Mouse (Mus musculus) intestine, embryonic 16.5 days (tissue): ENCODE measurements around the gene Smco2. TPM values are rescaled to one million over a fixed set of nuclear protein-coding genes. Genes with fewer than 3 reads are reported as not detected.
"Not testable (repeated sequence)": the region's sequence is repeated elsewhere in the genome, so short reads cannot be mapped to it uniquely, and the experiment has no call there.

Experiments
- ATAC-seq: fragments of 200-750 bp; cut with Nextera tagmentation; 2 replicates; pipeline ENCODE4 v1.8.0; 2017; ENCODE audit warnings: moderate TSS enrichment, moderate library complexity
- H3K27ac ChIP-seq: fragments of 300-500 bp; sonication (generic); 2 replicates; pipeline ENCODE4 v1.5.1; 2014; ENCODE audit warnings: mild to moderate bottlenecking, low read length
- H3K27me3 ChIP-seq: fragments of 300-500 bp; sonication (generic); replicated peaks from 2 replicates; pipeline ENCODE4 v1.6.1; 2014; ENCODE audit warnings: low read length, control low read depth, mixed read lengths; ENCODE audit not compliant: control insufficient read depth, insufficient read depth
- H3K36me3 ChIP-seq: fragments of 300-500 bp; sonication (generic); 2 replicates; pipeline ENCODE4 v1.6.1; 2014; ENCODE audit warnings: low read length, control low read depth; ENCODE audit not compliant: control insufficient read depth, insufficient read depth
- H3K4me1 ChIP-seq: fragments of 300-500 bp; sonication (generic); 2 replicates; pipeline ENCODE4 v1.6.1; 2014; ENCODE audit warnings: low read length, control low read depth, mixed read lengths; ENCODE audit not compliant: control insufficient read depth, insufficient read depth
- H3K4me2 ChIP-seq: fragments of 300-500 bp; sonication (generic); 2 replicates; pipeline ENCODE4 v1.6.1; 2014; ENCODE audit warnings: low read depth, low read length, control low read depth
- H3K4me3 ChIP-seq: fragments of 300-500 bp; sonication (generic); 2 replicates; pipeline ENCODE4 v1.5.1; 2014; ENCODE audit warnings: mild to moderate bottlenecking, low read length
- H3K9ac ChIP-seq: fragments of 300-500 bp; sonication (generic); 2 replicates; pipeline ENCODE4 v1.6.1; 2014; ENCODE audit warnings: low read depth, low read length
- H3K9me3 ChIP-seq: fragments of 300-500 bp; sonication (generic); 2 replicates; pipeline ENCODE4 v1.6.1; 2016; ENCODE audit warnings: low read length, control low read depth; ENCODE audit not compliant: control insufficient read depth
- WGBS: fragments of 180-500 bp; shearing (Covaris S2); extraction: QIAGEN DNeasy Blood & Tissue Kit; methylation state at CpG from one replicate; pipeline ENCODE4 v1.1.7; 2014; 5-methylcytosine and 5-hydroxymethylcytosine counted together
- polyA plus RNA-seq: library from polyadenylated mRNA; unstranded; fragments of >200 nt; fragmentation: Nextera tagmentation; extraction: Ambion mirVana; gene quantifications from 2 replicates; pipeline ENCODE4 v1.2.1, GENCODE M21; 2015

The Smco2 gene
- polyA plus RNA-seq, 1 experiment from 2014 or later = not detected

GRCm38 (mm10) chr6:146851916-146852315, 2.0 kb downstream of the Smco2 start:
- Histone ChIP-seq H3K4me2 (no peak overlapping the region), H3K9ac (no peak overlapping the region), H3K4me3 (no peak overlapping the region), H3K27me3 (no peaks in the 10 kb centered on the region), H3K27ac (no peak overlapping the region), H3K4me1 (no peaks in the 10 kb centered on the region), H3K9me3 (peaks cover 4% of the 10 kb centered on the region; the same call in 1 of the 2 replicates), H3K36me3 (no peaks in the 10 kb centered on the region)
- no peak for ATAC-seq
- WGBS = 73% methylated on average over 3 of the region's 3 CpGs

- H3K4me1 ChIP-seq = no peaks in the 10 kb centered on the region
- ATAC-seq = no peak
- H3K9ac ChIP-seq = no peak overlapping the region
- peaks cover 4% of the 10 kb centered on the region; the same call in 1 of the 2 replicates for H3K9me3 ChIP-seq
- H3K27me3 ChIP-seq = no peaks in the 10 kb centered on the region
- WGBS = 64% methylated on average over 4 of the region's 4 CpGs
- H3K27ac ChIP-seq = no peak overlapping the region
- H3K36me3 ChIP-seq = no peaks in the 10 kb centered on the region
- no peak overlapping the region for H3K4me2 ChIP-seq
- no peak overlapping the region for H3K4me3 ChIP-seq
Observed at GRCm38 (mm10) chr6:146852739-146853138, 2.8 kb downstream of the Smco2 start.

GRCm38 (mm10) chr6:146855185-146855584, 5.3 kb downstream of the Smco2 start:
- Histone ChIP-seq H3K4me3 (no peak overlapping the region), H3K9ac (no peak overlapping the region), H3K9me3 (peaks cover 4% of the 10 kb centered on the region; the same call in 1 of the 2 replicates), H3K4me1 (no peaks in the 10 kb centered on the region), H3K36me3 (no peaks in the 10 kb centered on the region), H3K4me2 (no peak overlapping the region), H3K27ac (no peak overlapping the region), H3K27me3 (no peaks in the 10 kb centered on the region)
- WGBS = 93% methylated on average over 9 of the region's 9 CpGs
- ATAC-seq = peak; percentile 42

GRCm38 (mm10) chr6:146857386-146857785, 7.5 kb downstream of the Smco2 start:
- Histone ChIP-seq H3K4me2 (no peak overlapping the region), H3K27me3 (no peaks in the 10 kb centered on the region), H3K4me1 (no peaks in the 10 kb centered on the region), H3K27ac (no peak overlapping the region), H3K9ac (no peak overlapping the region), H3K9me3 (peaks cover 4% of the 10 kb centered on the region; the same call in 1 of the 2 replicates), H3K36me3 (no peaks in the 10 kb centered on the region), H3K4me3 (no peak overlapping the region)
- ATAC-seq = no peak
- WGBS = 82% methylated on average over 2 of the region's 2 CpGs

DNA sequence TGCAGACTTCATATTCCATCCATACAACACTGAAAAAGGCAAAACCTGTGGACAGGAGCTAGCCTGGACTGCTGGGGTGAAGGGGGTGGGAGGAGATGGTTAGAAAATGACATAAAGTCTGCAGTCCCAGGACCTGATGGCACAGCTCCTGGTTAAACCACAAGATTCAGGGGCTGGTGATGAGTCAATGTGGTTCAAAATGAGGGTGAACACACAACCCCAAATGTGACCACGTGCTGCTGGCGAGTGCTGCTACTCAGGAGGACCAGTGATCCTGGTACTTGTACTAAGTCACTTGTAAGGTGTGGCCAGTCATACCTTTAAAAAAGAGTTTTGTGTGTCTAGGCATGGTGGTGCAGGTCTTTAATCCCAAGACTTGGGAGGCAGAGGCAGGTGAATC, 13.2 kb downstream of the Smco2 start:
- WGBS = 90% methylated on average over 2 of the region's 2 CpGs
- no peak for ATAC-seq
- no peaks in the 10 kb centered on the region for H3K9me3 ChIP-seq
- H3K4me3 ChIP-seq = no peak overlapping the region
- no peak overlapping the region for H3K4me2 ChIP-seq
- H3K36me3 ChIP-seq = no peaks in the 10 kb centered on the region
- no peak overlapping the region for H3K27ac ChIP-seq
- no peaks in the 10 kb centered on the region for H3K4me1 ChIP-seq
- no peaks in the 10 kb centered on the region for H3K27me3 ChIP-seq
- H3K9ac ChIP-seq = no peak overlapping the region

GRCm38 (mm10) chr6:146864370-146864769, 14.5 kb downstream of the Smco2 start:
- 94% methylated on average over 4 of the region's 5 CpGs for WGBS
- not testable (repeated sequence) for H3K4me2 ChIP-seq, H3K9me3 ChIP-seq, ATAC-seq, H3K36me3 ChIP-seq, H3K4me3 ChIP-seq, H3K27ac ChIP-seq, H3K4me1 ChIP-seq, H3K27me3 ChIP-seq, H3K9ac ChIP-seq

- no peak overlapping the region for H3K4me3 ChIP-seq
- no peak overlapping the region for H3K27ac ChIP-seq
- 88% methylated on average over 4 of the region's 4 CpGs for WGBS
- no peaks in the 10 kb centered on the region for H3K4me1 ChIP-seq
- no peaks in the 10 kb centered on the region for H3K27me3 ChIP-seq
- H3K9ac ChIP-seq = no peak overlapping the region
- no peak for ATAC-seq
- H3K4me2 ChIP-seq = no peak overlapping the region
- H3K36me3 ChIP-seq = no peaks in the 10 kb centered on the region
- no peaks in the 10 kb centered on the region for H3K9me3 ChIP-seq
Observed at GRCm38 (mm10) chr6:146865701-146866100, 15.8 kb downstream of the Smco2 start.

DNA sequence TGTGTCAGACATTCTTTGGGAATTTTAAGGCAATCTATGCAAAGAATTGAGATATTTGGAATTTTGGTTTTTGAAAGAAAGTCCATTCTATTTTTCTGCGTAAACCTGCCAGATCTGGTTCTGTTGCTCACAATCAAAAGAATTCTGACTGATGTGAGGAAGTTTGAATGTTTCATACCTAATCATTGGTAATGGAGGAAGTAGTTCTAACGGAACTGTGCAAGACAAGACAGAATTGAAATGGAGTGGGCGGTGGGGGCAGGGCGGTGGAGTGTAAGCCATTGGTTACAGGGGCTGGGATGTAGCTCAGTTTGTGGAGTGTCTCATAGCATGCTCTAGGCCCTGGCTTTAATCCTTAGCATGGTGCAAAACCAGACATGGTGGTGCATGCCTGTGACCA, 22.1 kb downstream of the Smco2 start:
- H3K4me3 ChIP-seq = no peak overlapping the region

DNA sequence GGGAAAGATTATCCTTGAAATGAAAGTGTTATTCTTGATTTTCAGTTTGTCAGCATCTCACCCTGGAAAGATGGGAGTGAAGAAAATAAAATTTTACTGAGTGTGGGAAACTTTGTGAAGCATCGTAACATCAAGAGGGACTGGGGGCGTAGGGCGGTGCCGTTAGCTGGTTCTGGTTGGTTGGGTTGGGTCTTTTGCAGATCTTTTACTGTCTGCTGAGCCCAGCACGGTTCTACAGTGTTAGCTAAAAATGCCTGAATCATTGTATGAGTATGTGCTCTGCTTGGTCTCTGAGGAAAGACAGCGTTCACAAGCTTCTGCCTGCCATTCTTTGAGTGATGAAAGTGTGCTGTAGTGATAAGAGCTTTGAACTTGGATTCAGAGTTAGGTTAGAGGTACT, 24.5 kb downstream of the Smco2 start:
- 81% methylated on average over 6 of the region's 6 CpGs for WGBS
- Histone ChIP-seq H3K27ac (no peak overlapping the region), H3K9ac (no peak overlapping the region), H3K4me2 (no peak overlapping the region), H3K4me3 (no peak overlapping the region), H3K9me3 (peaks cover 5% of the 10 kb centered on the region; the same call in 1 of the 2 replicates), H3K36me3 (no peaks in the 10 kb centered on the region), H3K27me3 (no peaks in the 10 kb centered on the region), H3K4me1 (no peaks in the 10 kb centered on the region)
- no peak for ATAC-seq

More for the DNA sequence above, 22.1 kb downstream of the Smco2 start:
- no peak overlapping the region for H3K4me2 ChIP-seq
- no peak overlapping the region for H3K9ac ChIP-seq
- no peaks in the 10 kb centered on the region for H3K4me1 ChIP-seq
- no peak overlapping the region for H3K27ac ChIP-seq
- no peaks in the 10 kb centered on the region for H3K36me3 ChIP-seq
- no peaks in the 10 kb centered on the region for H3K27me3 ChIP-seq
- no peak for ATAC-seq
- peaks cover 2% of the 10 kb centered on the region; the same call in 1 of the 2 replicates for H3K9me3 ChIP-seq
- WGBS = 90% methylated on average over 4 of the region's 4 CpGs

DNA sequence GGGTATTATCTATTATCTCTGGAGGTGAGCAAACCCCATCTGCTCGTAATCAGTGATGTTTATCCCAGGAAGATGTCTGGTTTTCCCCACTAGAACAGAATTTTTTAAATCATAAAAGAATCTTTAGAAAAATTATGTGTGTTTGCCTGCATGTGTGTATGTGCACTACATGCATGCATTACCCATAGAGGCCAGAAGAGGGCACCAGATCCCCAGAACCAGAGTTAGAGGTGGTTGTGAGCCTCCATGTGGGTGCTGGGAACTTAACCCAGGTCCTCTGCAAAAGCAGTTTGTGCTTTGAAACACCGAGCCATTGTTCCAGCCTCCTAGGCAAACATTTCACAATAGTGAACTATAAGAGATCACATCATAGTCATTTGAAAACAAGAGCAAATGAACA, 26.9 kb downstream of the Smco2 start:
- peaks cover 5% of the 10 kb centered on the region; the same call in 1 of the 2 replicates for H3K9me3 ChIP-seq
- no peak overlapping the region for H3K4me3 ChIP-seq
- no peak overlapping the region for H3K27ac ChIP-seq
- WGBS = 90% methylated on average over 2 of the region's 2 CpGs
- H3K4me1 ChIP-seq = no peaks in the 10 kb centered on the region
- no peak overlapping the region for H3K9ac ChIP-seq
- H3K36me3 ChIP-seq = no peaks in the 10 kb centered on the region
- H3K4me2 ChIP-seq = no peak overlapping the region
- H3K27me3 ChIP-seq = no peaks in the 10 kb centered on the region
- no peak for ATAC-seq
